Mouse (Mus musculus) kidney, embryonic 16.5 days (tissue): ENCODE measurements around the gene Tmc8. TPM values are rescaled to one million over a fixed set of nuclear protein-coding genes. Genes with fewer than 3 reads are reported as not detected.

Source experiments
- ATAC-seq: fragments of 200-750 bp; cut with Nextera tagmentation; 2 replicates; pipeline ENCODE4 v1.8.0; 2017; ENCODE audit warnings: moderate TSS enrichment; ENCODE audit not compliant: low FRiP score, low TSS enrichment
- H3K27ac ChIP-seq: fragments of 300-500 bp; sonication (generic); 2 replicates; pipeline ENCODE4 v1.5.1; 2014; ENCODE audit warnings: low read length
- H3K27me3 ChIP-seq: fragments of 300-500 bp; sonication (generic); 2 replicates; pipeline ENCODE4 v1.6.1; 2014; ENCODE audit warnings: low read length, control low read depth, mixed read lengths; ENCODE audit not compliant: insufficient read depth
- H3K36me3 ChIP-seq: fragments of 300-500 bp; sonication (generic); 2 replicates; pipeline ENCODE4 v1.6.1; 2014; ENCODE audit warnings: low read length, control low read depth, mixed read lengths; ENCODE audit not compliant: insufficient read depth
- H3K4me1 ChIP-seq: fragments of 300-500 bp; sonication (generic); 2 replicates; pipeline ENCODE4 v1.6.1; 2014; ENCODE audit warnings: low read length, control low read depth, mixed read lengths; ENCODE audit not compliant: insufficient read depth
- H3K4me2 ChIP-seq: fragments of 300-500 bp; sonication (generic); replicated peaks from 2 replicates; pipeline ENCODE4 v1.6.1; 2014; ENCODE audit warnings: low read depth, low read length
- H3K4me3 ChIP-seq: fragments of 300-500 bp; sonication (generic); 2 replicates; pipeline ENCODE4 v1.5.1; 2014; ENCODE audit warnings: mild to moderate bottlenecking, low read length
- H3K9ac ChIP-seq: fragments of 300-500 bp; sonication (generic); replicated peaks from 2 replicates; pipeline ENCODE4 v1.6.1; 2014; ENCODE audit warnings: low read length
- H3K9me3 ChIP-seq: fragments of 300-500 bp; sonication (generic); 2 replicates; pipeline ENCODE4 v1.6.1; 2016; ENCODE audit warnings: low read length, control low read depth
- WGBS: fragments of 180-500 bp; shearing (Covaris S2); extraction: QIAGEN DNeasy Blood & Tissue Kit; methylation state at CpG from one replicate; pipeline ENCODE4 v1.1.7; 2014; 5-methylcytosine and 5-hydroxymethylcytosine counted together
- polyA plus RNA-seq: library from polyadenylated mRNA; unstranded; fragments of >200 nt; fragmentation: Nextera tagmentation; extraction: Ambion mirVana; gene quantifications from 2 replicates; pipeline ENCODE4 v1.2.1, GENCODE M21; 2015

Tmc8 gene
- polyA plus RNA-seq, 1 experiment from 2014 or later, result 3.6 TPM

- ATAC-seq, result no peak
- Histone ChIP-seq H3K4me3 (no peak overlapping the region), H3K4me2 (no peak overlapping the region), H3K9me3 (no peaks in the 10 kb centered on the region), H3K27ac (no peak overlapping the region), H3K9ac (no peak overlapping the region), H3K4me1 (peaks cover 14% of the 10 kb centered on the region), H3K36me3 (no peaks in the 10 kb centered on the region), H3K27me3 (no peaks in the 10 kb centered on the region)
- WGBS, result 27% methylated on average over 1 of the region's 1 CpGs
Measured at GRCm38 (mm10) chr11:117840910-117841309, 59.0 kb downstream of the Tmc8 start.

Other genes starting within 250 kb of the Tmc8 start
- 9.1 and 10.7 TPM in 2 replicates for gene Tnrc6c, start 127.8 kb upstream of the Tmc8 start, polyA plus RNA-seq
- gene Tmc6, start 122 bp downstream of the Tmc8 start, polyA plus RNA-seq, result 47.9 and 50.5 TPM in 2 replicates
- 0.33 and 0.54 TPM in 2 replicates for gene 6030468B19Rik, start 15.6 kb downstream of the Tmc8 start, polyA plus RNA-seq
- gene Gm20708, start 27.6 kb downstream of the Tmc8 start, polyA plus RNA-seq, result 0.26 and 0.44 TPM in 2 replicates
- 93.2 and 106 TPM in 2 replicates for gene Syngr2, start 27.6 kb downstream of the Tmc8 start, polyA plus RNA-seq
- 5.8 and 6.1 TPM in 2 replicates for gene Afmid, start 43.8 kb downstream of the Tmc8 start, polyA plus RNA-seq
- gene Tk1, start 44.0 kb downstream of the Tmc8 start, polyA plus RNA-seq, result 128 and 136 TPM in 2 replicates
- gene Birc5, start 67.2 kb downstream of the Tmc8 start, polyA plus RNA-seq, result 284 and 298 TPM in 2 replicates
- gene Tmem235, start 78.7 kb downstream of the Tmc8 start, polyA plus RNA-seq, result not detected in 2 replicates
- 6.9 and 7.7 TPM in 2 replicates for gene Tha1, start 91.4 kb downstream of the Tmc8 start, polyA plus RNA-seq
- 14.6 and 15.9 TPM in 2 replicates for gene Socs3, start 188.0 kb downstream of the Tmc8 start, polyA plus RNA-seq
- 37.5 and 41.8 TPM in 2 replicates for gene Pgs1, start 204.2 kb downstream of the Tmc8 start, polyA plus RNA-seq